Mouse (Mus musculus) cortical plate, adult 2 months (tissue): ENCODE measurements around the gene 4933430I17Rik. TPM values are rescaled to one million over a fixed set of nuclear protein-coding genes. Genes with fewer than 3 reads are reported as not detected.

ENCODE experiments used
- H3K27ac ChIP-seq: fragments of 200-500 bp; 2 replicates; pipeline ENCODE4 v1.5.1; 2012; ENCODE audit warnings: low read length, control low read depth, inconsistent platforms; ENCODE audit not compliant: insufficient read depth
- H3K4me1 ChIP-seq: fragments of 200-500 bp; 2 replicates; pipeline ENCODE4 v1.6.1; 2011; ENCODE audit warnings: low read length; ENCODE audit not compliant: control insufficient read depth, insufficient read depth
- H3K4me3 ChIP-seq: fragments of 200-500 bp; 2 replicates; pipeline ENCODE4 v1.5.1; 2011; ENCODE audit warnings: mild to moderate bottlenecking, low read length, control low read depth; ENCODE audit not compliant: insufficient read depth
- CTCF ChIP-seq: fragments of 200-500 bp; IDR thresholded peaks from 2 replicates; pipeline ENCODE4 v1.5.1; 2011; ENCODE audit warnings: mild to moderate bottlenecking, control low read depth, low read length; ENCODE audit not compliant: insufficient read depth; ENCODE audit errors: extremely low read depth
- POLR2A ChIP-seq: fragments of 200-500 bp; IDR thresholded peaks from 2 replicates; pipeline ENCODE4 v1.6.1; 2011; ENCODE audit warnings: mild to moderate bottlenecking, low read length, control low read depth; ENCODE audit not compliant: insufficient read depth; ENCODE audit errors: extremely low read depth
- polyA plus RNA-seq: library from polyadenylated mRNA; depleted of rRNA; stranded (reverse); fragments of >200 nt; gene quantifications from 2 replicates; pipeline ENCODE4 v1.2.3, GENCODE M21; 2012

4933430I17Rik gene
- polyA plus RNA-seq, 1 experiment: 0.25 TPM

GRCm38 (mm10) chr4:62502969-62503368, 22.2 kb upstream of the 4933430I17Rik start:
- H3K27ac ChIP-seq: no peak overlapping the region
- H3K4me3 ChIP-seq: no peak overlapping the region
- TF ChIP-seq CTCF (no peak), POLR2A (no peak)
- H3K4me1 ChIP-seq: no peaks in the 10 kb centered on the region; the same call in 1 of the 2 replicates

- H3K27ac ChIP-seq: peak within 1 kb of the TSS; percentile 15; the same call in 1 of the 2 replicates
- peak within 1 kb of the TSS; percentile 66 for H3K4me3 ChIP-seq
- no peak for TF ChIP-seq CTCF
- TF ChIP-seq POLR2A: no peak
- H3K4me1 ChIP-seq: no peaks in the 10 kb centered on the region; the same call in 1 of the 2 replicates
Measured at GRCm38 (mm10) chr4:62503374-62503970, 21.7 kb upstream of the 4933430I17Rik start, which contains the start of gene Hdhd3. TSS of gene Hdhd3 (minus strand) at chr4:62503467.

- H3K27ac ChIP-seq: no peak overlapping the region
- H3K4me1 ChIP-seq: no peaks in the 10 kb centered on the region; the same call in 1 of the 2 replicates
- no peak for TF ChIP-seq POLR2A
- H3K4me3 ChIP-seq: no peak overlapping the region
Measured at GRCm38 (mm10) chr4:62505991-62506390, 19.2 kb upstream of the 4933430I17Rik start.

- no peak for TF ChIP-seq POLR2A
- TF ChIP-seq CTCF: peak; percentile 35
- Histone ChIP-seq H3K27ac (no peak overlapping the region), H3K4me1 (no peaks in the 10 kb centered on the region), H3K4me3 (no peak overlapping the region)
Measured at GRCm38 (mm10) chr4:62506798-62507197, 18.4 kb upstream of the 4933430I17Rik start.

GRCm38 (mm10) chr4:62508839-62509238, 16.3 kb upstream of the 4933430I17Rik start:
- no peak for TF ChIP-seq POLR2A
- TF ChIP-seq CTCF: no peak
- Histone ChIP-seq H3K4me1 (no peaks in the 10 kb centered on the region), H3K4me3 (no peak overlapping the region), H3K27ac (no peak overlapping the region)

GRCm38 (mm10) chr4:62509946-62510345, 15.2 kb upstream of the 4933430I17Rik start:
- no peak overlapping the region for H3K4me3 ChIP-seq
- TF ChIP-seq POLR2A (no peak), CTCF (no peak)
- H3K4me1 ChIP-seq: no peaks in the 10 kb centered on the region
- no peak overlapping the region for H3K27ac ChIP-seq

GRCm38 (mm10) chr4:62513998-62514506, 11.1 kb upstream of the 4933430I17Rik start:
- Histone ChIP-seq H3K27ac (no peak overlapping the region), H3K4me3 (no peak overlapping the region), H3K4me1 (peaks cover 9% of the 10 kb centered on the region)
- no peak for TF ChIP-seq CTCF
- TF ChIP-seq POLR2A: no peak

- TF ChIP-seq CTCF (no peak), POLR2A (no peak)
- Histone ChIP-seq H3K4me3 (no peak overlapping the region), H3K27ac (no peak overlapping the region), H3K4me1 (peaks cover 9% of the 10 kb centered on the region)
Measured at GRCm38 (mm10) chr4:62514995-62515394, 10.2 kb upstream of the 4933430I17Rik start.

- H3K4me1 ChIP-seq: peaks cover 9% of the 10 kb centered on the region
- peak overlapping the region; percentile 65; the same call in 1 of the 2 replicates for H3K27ac ChIP-seq
- TF ChIP-seq CTCF (no peak), POLR2A (no peak)
- no peak overlapping the region for H3K4me3 ChIP-seq
Measured at GRCm38 (mm10) chr4:62515490-62515889, 9.7 kb upstream of the 4933430I17Rik start.

GRCm38 (mm10) chr4:62516079-62516478, 9.1 kb upstream of the 4933430I17Rik start:
- no peak for TF ChIP-seq CTCF
- TF ChIP-seq POLR2A: no peak
- no peak overlapping the region for H3K4me3 ChIP-seq
- peak overlapping the region; percentile 65; the same call in 1 of the 2 replicates for H3K27ac ChIP-seq
- H3K4me1 ChIP-seq: peaks cover 9% of the 10 kb centered on the region
